Mouse (Mus musculus) left cerebral cortex, postnatal 10 days (tissue): ENCODE results near the gene Kcns3. TPM values are rescaled to one million over a fixed set of nuclear protein-coding genes. Genes with fewer than 3 reads are reported as not detected.

Experiments used
- DNase-seq, 2 experiments: peaks; one replicate each; pipeline ENCODE4 v3.0.0; 2021 to 2022; ENCODE audit warnings: low spot score in 2 of 2, mixed read lengths in 1 of 2; ENCODE audit errors: extremely low spot score in 1 of 2
- intact Hi-C: fragments of 180-260 bp; cut with DNase I; formaldehyde crosslinking; loops from one replicate; pipeline ENCODE4 v1.15.1; 2025
- total RNA-seq, 2 experiments: library from RNA; stranded (reverse); gene quantifications; 2 replicates each; pipeline ENCODE4 v1.2.3; 2021

Gene Kcns3
- total RNA-seq = 1 to 10 TPM; 4.5 to 5.3 TPM

- intact Hi-C loops = no loop called here
- no peak for DNase-seq
These were observed at the start of gene Kcns3 for GRCm38 (mm10) chr12:11151015-11151414. Gene Kcns3, minus strand, starts transcription at chr12:11151056.

GRCm38 (mm10) chr12:11198551-11198950 lies 47.7 kb upstream of the Kcns3 start:
- intact Hi-C loops = no loop called here
- DNase-seq = no peak

GRCm38 (mm10) chr12:11198026-11198425 lies 47.2 kb upstream of the Kcns3 start:
- intact Hi-C loops = no loop called here
- no peak for DNase-seq

GRCm38 (mm10) chr12:11196830-11197229 lies 46.0 kb upstream of the Kcns3 start:
- intact Hi-C loops = no loop called here
- DNase-seq = no peak

- DNase-seq = peak in 1 of 2 experiments; percentile 63
- intact Hi-C loops = no loop called here
These were observed 45.3 kb upstream of the Kcns3 start for GRCm38 (mm10) chr12:11196142-11196597.

- intact Hi-C loops = no loop called here
- no peak for DNase-seq
These were observed 44.2 kb upstream of the Kcns3 start for GRCm38 (mm10) chr12:11195031-11195430.

GRCm38 (mm10) chr12:11178486-11179154 lies 27.8 kb upstream of the Kcns3 start:
- intact Hi-C loops = loop anchor here (1.0 to 10.0 kb wide), 3 partner anchors 314 to 580 kb away; no protein-coding TSS in a partner anchor
- DNase-seq = peak; percentile 84 to 90

- intact Hi-C loops = loop anchor here (1.0 to 10.0 kb wide), 3 partner anchors 313 to 579 kb away; no protein-coding TSS in a partner anchor
- no peak for DNase-seq
These were observed 26.8 kb upstream of the Kcns3 start for GRCm38 (mm10) chr12:11177408-11178394.

- no peak for DNase-seq
- intact Hi-C loops = no loop called here
These were observed 7.8 kb upstream of the Kcns3 start for GRCm38 (mm10) chr12:11158670-11159069.

- DNase-seq = no peak
- intact Hi-C loops = no loop called here
These were observed 4.3 kb upstream of the Kcns3 start for GRCm38 (mm10) chr12:11155123-11155522.

- intact Hi-C loops = no loop called here
- no peak for DNase-seq
These were observed 2.7 kb upstream of the Kcns3 start for GRCm38 (mm10) chr12:11153587-11153986.

- DNase-seq = peak in 1 of 2 experiments; percentile 48
- intact Hi-C loops = no loop called here
These were observed 492 bp downstream of the Kcns3 start for GRCm38 (mm10) chr12:11150192-11150935.

- intact Hi-C loops = no loop called here
- DNase-seq = peak; percentile 56 to 64
These were observed 1.2 kb downstream of the Kcns3 start for GRCm38 (mm10) chr12:11149421-11150191.

GRCm38 (mm10) chr12:11149121-11149420 lies 1.8 kb downstream of the Kcns3 start:
- DNase-seq = no peak

GRCm38 (mm10) chr12:11144894-11145293 lies 6.0 kb downstream of the Kcns3 start:
- no peak for DNase-seq
- intact Hi-C loops = no loop called here

More at GRCm38 (mm10) chr12:11149121-11149420, 1.8 kb downstream of the Kcns3 start:
- intact Hi-C loops = no loop called here

GRCm38 (mm10) chr12:11132418-11132817 lies 18.4 kb downstream of the Kcns3 start:
- intact Hi-C loops = no loop called here
- DNase-seq = no peak

- intact Hi-C loops = no loop called here
- no peak for DNase-seq
These were observed 21.7 kb downstream of the Kcns3 start for GRCm38 (mm10) chr12:11129188-11129587.

- intact Hi-C loops = no loop called here
- no peak for DNase-seq
These were observed 24.6 kb downstream of the Kcns3 start for GRCm38 (mm10) chr12:11126186-11126759.
